Mouse (Mus musculus) B cell, adult (primary cell): ENCODE measurements around the gene Zfand6. TPM values are rescaled to one million over a fixed set of nuclear protein-coding genes. Genes with fewer than 3 reads are reported as not detected.

ENCODE experiments used
- total RNA-seq: library from RNA; stranded (reverse); gene quantifications from 4 replicates; pipeline ENCODE4 v1.2.4, GENCODE M21; 2023; ENCODE audit not compliant: inconsistent age

Gene Zfand6
- total RNA-seq: 99.4 to 127 TPM (median 108 TPM) in 4 replicates

GRCm38 (mm10) chr7:84689251-84690100 lies at the start of gene Zfand6:
Zfand6 (minus strand) TSS chr7:84689959.

GRCm38 (mm10) chr7:84606293-84606749 lies 83.4 kb downstream of the Zfand6 start, which contains the start of gene Fah:
Fah (minus strand) TSS chr7:84606722.

Other genes with a start within 250 kb of the Zfand6 start
- gene Gm2115, start 161.0 kb downstream of the Zfand6 start, total RNA-seq: not detected in 4 replicates
- 2.0 to 4.6 TPM (median 2.2 TPM) in 4 replicates for gene Fah, start 83.2 kb downstream of the Zfand6 start, total RNA-seq
- not detected in 4 replicates for gene Olfr291, start 163.6 kb upstream of the Zfand6 start, total RNA-seq